Comparison of ENCODE assay signal across 8 mouse cellular contexts in the genomic region with DNA sequence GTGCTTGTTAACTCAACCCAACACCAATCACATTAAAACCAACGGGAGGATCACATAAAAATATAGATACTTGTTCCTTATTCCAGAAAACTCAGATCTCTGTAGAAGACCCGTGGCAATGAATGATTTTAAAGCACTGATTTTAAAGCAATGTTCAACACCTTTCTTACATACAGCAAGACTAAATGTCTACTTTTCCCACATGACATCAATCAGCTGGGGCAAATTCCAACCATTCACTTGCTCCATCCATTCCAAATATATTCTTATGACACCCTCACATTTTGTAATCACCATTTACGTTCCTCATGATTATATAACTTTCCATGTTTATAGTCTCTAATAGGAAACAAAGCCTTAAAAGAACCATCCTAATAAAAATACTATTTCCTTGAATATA. TPM values are rescaled to one million over a fixed set of nuclear protein-coding genes. Genes with fewer than 3 reads are reported as not detected.
DNase-seq lines count a peak whose midpoint lies in the region; ATAC-seq and TF ChIP-seq lines count a peak whose summit lies in the region.
"Had no signal": no experiment of that assay in that cellular context is flagged by ENCODE, and none has a peak within 500 bp of the region (broad histone marks: within the 10 kb centered on the region; RNA-seq: fewer than 3 reads in every experiment).

No protein-coding gene starts in this region.

- H3K27me3 ChIP-seq in lung, postnatal 0 days (replicated peaks; ENCODE audit: insufficient read depth, low read length), result no peaks in the 10 kb centered on the region
- no peaks in the 10 kb centered on the region for H3K27me3 ChIP-seq in forebrain, embryonic 12.5 days
- no peaks in the 10 kb centered on the region for H3K27me3 ChIP-seq in limb, embryonic 15.5 days
- H3K27me3 ChIP-seq in stomach, postnatal 0 days (ENCODE audit: control insufficient read depth, insufficient read depth, low read length), result no peaks in the 10 kb centered on the region

- no peak for TF ChIP-seq EP300 in lung, postnatal 0 days (IDR thresholded peaks at IDR 0.05)
- TF ChIP-seq EP300 in stomach, postnatal 0 days (optimal IDR thresholded peaks at IDR 0.05), result no peak

- no peaks in the 10 kb centered on the region for H3K9me3 ChIP-seq in lung, postnatal 0 days (ENCODE audit: low read length)
- H3K9me3 ChIP-seq in forebrain, embryonic 12.5 days, result no peaks in the 10 kb centered on the region
- H3K9me3 ChIP-seq in limb, embryonic 15.5 days, result no peaks in the 10 kb centered on the region
- H3K9me3 ChIP-seq in stomach, postnatal 0 days (ENCODE audit: control insufficient read depth, low read length), result no peaks in the 10 kb centered on the region

- no peak for ATAC-seq in lung, postnatal 0 days
- ATAC-seq in forebrain, embryonic 12.5 days (ENCODE audit: low FRiP score), result no peak
- no peak for ATAC-seq in limb, embryonic 15.5 days (ENCODE audit: insufficient number of reproducible peaks, low FRiP score, low TSS enrichment, low read depth)
- no peak for ATAC-seq in stomach, postnatal 0 days (ENCODE audit: low FRiP score, low TSS enrichment)

- no peaks in the 10 kb centered on the region for H3K36me3 ChIP-seq in lung, postnatal 0 days (ENCODE audit: insufficient read depth, low read length)
- H3K36me3 ChIP-seq in forebrain, embryonic 12.5 days (replicated peaks), result no peaks in the 10 kb centered on the region
- no peaks in the 10 kb centered on the region for H3K36me3 ChIP-seq in limb, embryonic 15.5 days
- no peaks in the 10 kb centered on the region for H3K36me3 ChIP-seq in stomach, postnatal 0 days (ENCODE audit: control insufficient read depth, insufficient read depth, low read length)

- peak; percentile 43 for DNase-seq in lung, postnatal 0 days (ENCODE audit: low spot score)
- no peak for DNase-seq in lung, postnatal 36 days
- no peak for DNase-seq in stomach, postnatal 0 days (ENCODE audit: low spot score)
- no peak for DNase-seq in cerebellum, adult 18-20 months
- no peak for DNase-seq in urinary bladder, adult 2 months (ENCODE audit: low spot score)

- peak overlapping the region; percentile 94; the same call in 1 of the 2 replicates for H3K27ac ChIP-seq in lung, postnatal 0 days (ENCODE audit: low read length)
- H3K27ac ChIP-seq in forebrain, embryonic 12.5 days, result no peak overlapping the region
- peak overlapping the region; percentile 97; the same call in 1 of the 2 replicates for H3K27ac ChIP-seq in limb, embryonic 15.5 days
- no peak overlapping the region for H3K27ac ChIP-seq in stomach, postnatal 0 days (replicated peaks)

- peak overlapping the region; percentile 57 for H3K4me3 ChIP-seq in lung, postnatal 0 days (ENCODE audit: low read depth, low read length)
- peak overlapping the region; percentile 67 for H3K4me3 ChIP-seq in forebrain, embryonic 12.5 days (replicated peaks)
- H3K4me3 ChIP-seq in limb, embryonic 15.5 days, result peak overlapping the region; percentile 63
- peak overlapping the region; percentile 49 for H3K4me3 ChIP-seq in stomach, postnatal 0 days (ENCODE audit: low read depth, low read length)

- H3K9ac ChIP-seq in lung, postnatal 0 days (replicated peaks; ENCODE audit: low read depth), result peak overlapping the region; percentile 83; the same call in 1 of the 2 replicates
- H3K9ac ChIP-seq in forebrain, embryonic 12.5 days, result peak overlapping the region; percentile 40; the same call in 1 of the 2 replicates
- H3K9ac ChIP-seq in limb, embryonic 15.5 days, result 0 out of 2 replicates have a peak overlapping the region, but pooled peaks have one; percentile 73
- no peak overlapping the region for H3K9ac ChIP-seq in stomach, postnatal 0 days (ENCODE audit: low read length)

- no peak for TF ChIP-seq CTCF in lung, postnatal 0 days (IDR thresholded peaks at IDR 0.05)
- no peak for TF ChIP-seq CTCF in stomach, postnatal 0 days (IDR thresholded peaks at IDR 0.05; ENCODE audit: low read depth)

- peaks cover 3% of the 10 kb centered on the region; the same call in 1 of the 2 replicates for H3K4me1 ChIP-seq in lung, postnatal 0 days (ENCODE audit: insufficient read depth, low read depth, low read length)
- peaks cover 25% of the 10 kb centered on the region for H3K4me1 ChIP-seq in forebrain, embryonic 12.5 days
- peaks cover 14% of the 10 kb centered on the region for H3K4me1 ChIP-seq in limb, embryonic 15.5 days
- 0 out of 2 replicates have a peak, but pooled peaks cover 2% of the 10 kb centered on the region for H3K4me1 ChIP-seq in stomach, postnatal 0 days (replicated peaks; ENCODE audit: control insufficient read depth, insufficient read depth)

- peak overlapping the region; percentile 73 for H3K4me2 ChIP-seq in lung, postnatal 0 days (replicated peaks; ENCODE audit: low read depth, low read length)
- peak overlapping the region; percentile 60 for H3K4me2 ChIP-seq in forebrain, embryonic 12.5 days
- H3K4me2 ChIP-seq in limb, embryonic 15.5 days, result peak overlapping the region; percentile 80
- H3K4me2 ChIP-seq in stomach, postnatal 0 days (replicated peaks; ENCODE audit: low read depth), result peak overlapping the region; percentile 78

- 46% methylated on average over 3 of the region's 3 CpGs for WGBS in lung, postnatal 0 days
- WGBS in forebrain, embryonic 12.5 days, result 72% methylated on average over 3 of the region's 3 CpGs
- 37% methylated on average over 3 of the region's 3 CpGs for WGBS in limb, embryonic 15.5 days
- WGBS in stomach, postnatal 0 days, result 32% methylated on average over 3 of the region's 3 CpGs

RNA-seq across cellular contexts. Expression of gene Mmaa, which starts 0.9 kb away (rescaled TPM):
- polyA plus RNA-seq in lung, postnatal 0 days (2015; fragmentation: Nextera tagmentation; extraction: Ambion mirVana), result 7.9 and 11.1 TPM in 2 replicates
- 16.8 and 17.5 TPM in 2 replicates for polyA plus RNA-seq in forebrain, embryonic 12.5 days (2016; fragmentation: Nextera tagmentation; extraction: Ambion mirVana)
- polyA plus RNA-seq in limb, embryonic 15.5 days (2015; fragmentation: Nextera tagmentation; extraction: Ambion mirVana), result 18.2 and 20.1 TPM in 2 replicates
- 10.0 and 10.9 TPM in 2 replicates for polyA plus RNA-seq in stomach, postnatal 0 days (2015; fragmentation: Nextera tagmentation; extraction: Ambion mirVana)
- polyA plus RNA-seq in urinary bladder, adult 2 months (2012; rRNA removed), result 21.2 and 23.9 TPM in 2 replicates

RNA-seq across cellular contexts. Expression of gene 1700011L22Rik, which starts 45.5 kb away (rescaled TPM):
- not detected in 2 replicates for polyA plus RNA-seq in lung, postnatal 0 days (2015; fragmentation: Nextera tagmentation; extraction: Ambion mirVana)
- not detected in 2 replicates for polyA plus RNA-seq in forebrain, embryonic 12.5 days (2016; fragmentation: Nextera tagmentation; extraction: Ambion mirVana)
- polyA plus RNA-seq in limb, embryonic 15.5 days (2015; fragmentation: Nextera tagmentation; extraction: Ambion mirVana), result not detected in 2 replicates
- not detected in 2 replicates for polyA plus RNA-seq in stomach, postnatal 0 days (2015; fragmentation: Nextera tagmentation; extraction: Ambion mirVana)
- polyA plus RNA-seq in urinary bladder, adult 2 months (2012; rRNA removed), result 0.15 and 0.38 TPM in 2 replicates
- polyA plus RNA-seq: thymus, adult 2 months had no signal

Comparison
In these comparisons a context has a peak if more than half of its experiments do, and no peak if none do; other contexts are left out.
1. H3K27ac ChIP-seq: peak in lung, postnatal 0 days (single experiment) and limb, embryonic 15.5 days (single experiment); none in forebrain, embryonic 12.5 days (single experiment) and stomach, postnatal 0 days (single experiment).
2. Peak in every context shown above with its lines, with median percentiles within 50 percentile points of each other: H3K4me2 ChIP-seq and H3K4me3 ChIP-seq.